Mouse (Mus musculus) 3T3-L1 (cell line): Measurements from ENCODE around the gene Vac14.
"Not testable (repeated sequence)": the region's sequence is repeated elsewhere in the genome, so short reads cannot be mapped to it uniquely, and the experiment has no call there.

Experiments used
- DNase-seq: peaks from one replicate; pipeline ENCODE4 v3.0.0-alpha.2; 2015; ENCODE audit warnings: low read depth, low spot score

Gene Vac14

GRCm38 (mm10) chr8:110648577-110648976 is 30.2 kb downstream of the Vac14 start:
- DNase-seq = peak; percentile 83

GRCm38 (mm10) chr8:110649286-110649685 is 30.9 kb downstream of the Vac14 start:
- DNase-seq = no peak

DNA sequence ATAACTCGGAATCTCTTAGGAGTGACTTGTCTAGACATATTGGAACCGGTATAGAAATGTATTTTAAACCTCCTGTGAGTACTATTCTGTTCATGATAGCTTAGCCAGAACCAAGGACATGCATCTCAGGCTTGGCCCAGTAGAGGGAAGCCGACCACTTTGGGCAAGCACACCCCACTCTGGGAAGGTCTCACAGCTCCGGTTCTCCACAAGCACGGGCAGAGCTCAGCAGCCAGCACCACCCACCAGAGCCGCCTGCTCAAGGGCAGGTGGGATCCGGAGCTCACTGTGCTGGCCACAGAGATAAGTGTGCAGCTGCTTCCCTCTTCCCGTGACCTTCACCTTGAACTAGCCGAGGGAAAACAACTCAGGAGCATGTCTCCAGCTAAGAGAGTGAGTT is 32.5 kb downstream of the Vac14 start:
- DNase-seq = no peak

DNA sequence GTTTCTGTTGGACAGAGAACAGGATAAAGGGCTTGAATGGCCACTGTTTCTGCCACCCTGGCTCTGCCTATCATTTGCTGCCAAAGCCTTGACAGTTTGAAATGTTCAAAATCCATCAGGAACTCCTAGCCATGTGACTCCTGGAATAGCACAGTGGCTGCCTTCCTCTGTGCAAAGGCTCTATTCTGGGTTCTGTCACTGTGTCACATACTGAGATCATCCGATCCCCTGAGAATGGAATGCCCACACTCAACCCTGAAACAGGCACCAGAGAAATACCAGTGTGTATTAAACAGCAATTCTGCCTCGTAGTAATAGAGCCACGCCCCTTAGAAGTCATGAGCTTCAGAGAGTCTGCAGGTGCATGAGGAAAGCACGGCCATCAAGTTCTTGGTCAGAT is 33.5 kb downstream of the Vac14 start:
- DNase-seq = no peak

GRCm38 (mm10) chr8:110654075-110655060 is 36.0 kb downstream of the Vac14 start:
- DNase-seq = peak; percentile 37

DNA sequence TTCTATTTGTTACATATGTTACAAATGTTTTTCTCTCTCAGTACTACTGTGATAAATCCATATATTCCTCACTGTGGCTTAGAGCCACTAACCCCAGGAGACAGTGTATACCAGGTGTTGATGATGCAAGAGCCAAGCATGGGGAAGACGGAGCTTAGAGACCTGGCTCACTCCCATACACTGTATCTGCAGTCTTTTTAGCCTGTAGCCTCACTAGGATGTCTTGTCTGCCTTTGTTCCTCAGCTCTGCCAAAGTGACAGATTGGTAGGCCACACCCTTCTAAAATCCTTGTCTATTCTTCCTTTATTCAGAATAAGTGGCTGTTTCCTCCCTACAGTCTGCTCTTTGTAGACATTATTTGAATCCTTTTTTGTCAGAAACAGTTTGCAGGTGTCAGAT is 37.4 kb downstream of the Vac14 start:
- DNase-seq = no peak

DNA sequence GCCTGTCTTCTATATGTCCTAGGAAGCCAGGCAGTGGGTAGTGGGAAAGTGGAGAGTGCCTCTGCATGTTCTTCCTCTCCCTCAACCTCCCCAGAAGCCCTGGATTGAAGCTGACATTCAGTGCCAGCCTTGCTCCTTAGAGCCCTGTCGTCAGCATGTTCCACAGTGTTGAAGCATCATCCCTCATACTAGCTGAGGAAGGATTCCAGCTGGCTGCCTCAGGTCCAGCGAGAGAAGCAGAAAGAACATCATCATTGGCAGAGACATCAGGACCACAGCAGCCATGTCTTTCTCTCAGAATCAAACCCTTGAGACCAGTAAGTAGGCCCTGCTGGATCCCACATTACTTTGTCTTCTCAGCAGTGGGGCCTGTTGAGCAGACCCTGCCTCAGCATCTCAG is 39.3 kb downstream of the Vac14 start:
- no peak for DNase-seq

GRCm38 (mm10) chr8:110660121-110660520 is 41.7 kb downstream of the Vac14 start:
- DNase-seq = no peak

DNA sequence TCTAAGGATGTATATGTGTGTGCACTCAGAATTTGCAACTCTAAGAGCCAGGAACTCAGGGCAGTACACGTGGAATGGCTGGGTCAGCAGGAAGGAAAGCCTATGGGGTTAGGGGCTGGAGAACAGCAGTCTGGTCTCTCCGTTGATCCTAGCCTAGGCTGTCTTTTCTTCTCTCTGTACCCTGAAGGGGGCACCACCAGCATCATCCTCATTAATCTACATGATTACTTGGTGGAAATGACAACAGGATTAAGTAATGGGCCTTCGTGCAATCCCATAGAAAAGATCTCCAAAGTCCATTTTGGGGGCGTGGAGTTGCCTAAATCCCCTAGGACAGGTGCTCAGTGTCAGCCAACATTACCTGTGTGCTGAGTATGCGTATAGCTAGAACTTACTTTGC is 44.2 kb downstream of the Vac14 start:
- no peak for DNase-seq

GRCm38 (mm10) chr8:110663015-110663742 is 44.8 kb downstream of the Vac14 start:
- no peak for DNase-seq

GRCm38 (mm10) chr8:110664202-110664896 is 46.0 kb downstream of the Vac14 start:
- peak; percentile 62 for DNase-seq

GRCm38 (mm10) chr8:110665000-110665399 is 46.6 kb downstream of the Vac14 start:
- DNase-seq = no peak

- DNase-seq = not testable (repeated sequence)
These were observed 49.3 kb downstream of the Vac14 start for GRCm38 (mm10) chr8:110667590-110668177.

DNA sequence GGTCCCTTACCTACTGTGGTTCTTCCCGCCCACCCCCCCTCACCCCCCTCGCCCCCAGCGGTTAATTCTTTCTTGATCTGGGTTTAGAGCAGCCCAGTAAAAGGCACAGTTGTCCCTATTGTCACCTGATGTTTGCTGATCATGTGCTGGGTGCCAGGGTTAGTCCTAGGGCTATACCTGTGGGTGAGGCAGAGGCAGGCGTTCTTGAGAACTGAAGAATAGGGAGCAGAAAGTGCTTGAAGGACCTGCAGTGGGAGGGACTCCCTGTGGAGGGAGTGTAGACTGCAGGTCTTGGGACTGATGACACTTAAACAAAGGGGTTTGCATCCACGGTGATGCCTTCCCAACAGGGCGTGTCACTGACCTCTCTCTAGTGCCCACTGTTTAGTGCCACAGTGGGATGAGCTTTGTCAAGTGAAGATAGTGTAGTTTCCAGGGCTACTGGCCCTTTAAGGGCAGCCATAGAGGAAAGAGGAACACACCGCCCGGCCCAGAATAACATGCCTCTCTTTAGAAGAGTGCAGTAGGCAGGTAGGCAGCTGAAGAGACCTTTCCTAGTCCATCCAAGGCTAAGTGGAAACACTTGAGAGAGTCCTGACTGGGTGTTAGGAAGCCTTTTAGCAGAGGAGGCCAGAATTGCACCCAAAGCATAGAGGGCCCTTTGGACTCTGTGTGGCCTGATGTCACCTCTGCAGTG is 51.7 kb downstream of the Vac14 start:
- no peak for DNase-seq

- peak; percentile 33 for DNase-seq
These were observed 52.9 kb downstream of the Vac14 start for GRCm38 (mm10) chr8:110671309-110671708.

DNA sequence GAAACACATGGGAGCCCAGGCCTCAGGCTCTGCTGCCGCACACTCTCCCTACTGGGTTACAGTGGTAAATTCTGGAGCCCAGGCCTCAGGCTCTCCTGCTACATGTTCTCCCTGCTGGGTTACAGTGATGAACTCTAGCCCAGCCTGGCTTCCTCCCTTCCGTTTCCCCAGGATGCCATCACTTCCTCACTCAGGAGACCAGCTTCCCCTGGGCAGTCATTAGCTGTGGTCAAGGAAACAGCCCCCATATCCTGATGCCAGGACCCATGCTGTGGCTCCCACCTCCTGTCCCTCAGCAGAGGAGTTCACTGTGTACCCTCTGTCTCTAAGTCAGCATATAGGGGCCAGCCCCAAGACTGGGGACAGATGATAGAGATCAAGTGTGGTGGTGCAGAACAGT is 53.7 kb downstream of the Vac14 start:
- DNase-seq = no peak

- peak; percentile 31 for DNase-seq
These were observed 54.8 kb downstream of the Vac14 start for GRCm38 (mm10) chr8:110673168-110673567.

- DNase-seq = no peak
These were observed 56.2 kb downstream of the Vac14 start for GRCm38 (mm10) chr8:110674589-110674988.

GRCm38 (mm10) chr8:110676702-110677101 is 58.3 kb downstream of the Vac14 start:
- DNase-seq = peak; percentile 80

GRCm38 (mm10) chr8:110677174-110677660 is 58.8 kb downstream of the Vac14 start:
- no peak for DNase-seq

GRCm38 (mm10) chr8:110678989-110679388 is 60.6 kb downstream of the Vac14 start:
- no peak for DNase-seq
